Mouse (Mus musculus) MEL (cell line): ENCODE measurements at regions not wholly inside any gene's neighbourhood (a gene's known extent, or its start where the extent isn't known, plus 50 kb on each side); places are given as distances from the start of the nearest gene placed in this dataset.

Experiments
- DNase-seq: peaks from one replicate; pipeline ENCODE4 v3.0.0; 2011; ENCODE audit warnings: low read depth, low spot score
- H3K27ac ChIP-seq: 2 replicates; pipeline ENCODE4 v1.5.1; 2012; ENCODE audit warnings: low read depth, mild to moderate bottlenecking, control low read depth, low read length, moderate library complexity; ENCODE audit not compliant: control insufficient read depth
- H3K27me3 ChIP-seq, 2 experiments: fragments of 150-350 bp in 1 of 2; sonication (generic) in 1 of 2; 2 replicates each; pipeline ENCODE4 v1.6.1; 2012; ENCODE audit warnings: low read length in 2 of 2, mild to moderate bottlenecking in 2 of 2, improper control_type of control experiment in 1 of 2, moderate library complexity in 1 of 2; ENCODE audit not compliant: insufficient read depth in 2 of 2, control insufficient read depth in 1 of 2
- H3K36me3 ChIP-seq, 2 experiments: 2 replicates each; pipeline ENCODE4 v1.6.1; 2012 to 2014; ENCODE audit warnings: low read length in 2 of 2, improper control_type of control experiment in 1 of 2, inconsistent platforms in 1 of 2, mild to moderate bottlenecking in 1 of 2; ENCODE audit not compliant: insufficient read depth in 2 of 2, control insufficient read depth in 1 of 2
- H3K4me1 ChIP-seq, 2 experiments: fragments of 150-350 bp in 1 of 2; sonication (generic) in 1 of 2; 2 replicates each; pipeline ENCODE4 v1.6.1; 2012; ENCODE audit warnings: low read length in 2 of 2, improper control_type of control experiment in 1 of 2, mild to moderate bottlenecking in 1 of 2; ENCODE audit not compliant: insufficient read depth in 2 of 2, control insufficient read depth in 1 of 2
- H3K4me3 ChIP-seq, 2 experiments: fragments of 150-350 bp in 1 of 2; sonication (generic) in 1 of 2; 2 replicates each; pipeline ENCODE4 v1.5.1; 2012; ENCODE audit warnings: low read depth in 2 of 2, low read length in 2 of 2, mild to moderate bottlenecking in 2 of 2, moderate library complexity in 2 of 2, control low read depth in 1 of 2, improper control_type of control experiment in 1 of 2; ENCODE audit not compliant: control insufficient read depth in 1 of 2, insufficient read depth in 1 of 2
- H3K79me2 ChIP-seq: 2 replicates; pipeline ENCODE4 v1.6.1; 2012; ENCODE audit warnings: mild to moderate bottlenecking, low read length, moderate library complexity; ENCODE audit not compliant: control insufficient read depth, poor library complexity, insufficient read depth
- H3K9ac ChIP-seq: 2 replicates; pipeline ENCODE4 v1.6.1; 2012; ENCODE audit warnings: low read depth, mild to moderate bottlenecking, control low read depth, low read length, moderate library complexity; ENCODE audit not compliant: control insufficient read depth, poor library complexity, severe bottlenecking
- H3K9me3 ChIP-seq: fragments of 150-350 bp; sonication (generic); replicated peaks from 2 replicates; pipeline ENCODE4 v1.6.1; 2012; ENCODE audit warnings: mild to moderate bottlenecking, low read length, improper control_type of control experiment, moderate library complexity; ENCODE audit not compliant: insufficient read depth
- BHLHE40 ChIP-seq: IDR thresholded peaks from 2 replicates; pipeline ENCODE4 v1.6.1; 2012; ENCODE audit warnings: low read depth, mild to moderate bottlenecking, inconsistent platforms, low read length, improper control_type of control experiment, borderline replicate concordance
- CHD1 ChIP-seq: IDR thresholded peaks from 2 replicates; pipeline ENCODE4 v1.6.1; 2012; ENCODE audit warnings: low read depth, mild to moderate bottlenecking, inconsistent platforms, low read length, improper control_type of control experiment
- CHD2 ChIP-seq: IDR thresholded peaks from 2 replicates; pipeline ENCODE4 v1.6.1; 2011; ENCODE audit warnings: low read length, improper control_type of control experiment
- E2F4 ChIP-seq: IDR thresholded peaks from 2 replicates; pipeline ENCODE4 v1.6.1; 2011; ENCODE audit warnings: low read depth, low read length, improper control_type of control experiment, borderline replicate concordance
- EP300 ChIP-seq, 2 experiments: IDR thresholded peaks; 2 replicates each; pipeline ENCODE4 v1.6.1; 2011; ENCODE audit warnings: improper control_type of control experiment in 2 of 2, low read length in 2 of 2, low read depth in 1 of 2, mild to moderate bottlenecking in 1 of 2
- GATA1 ChIP-seq: IDR thresholded peaks from 2 replicates; pipeline ENCODE4 v1.6.1; 2011; ENCODE audit warnings: low read depth, low read length, improper control_type of control experiment
- HCFC1 ChIP-seq: IDR thresholded peaks from 2 replicates; pipeline ENCODE4 v1.6.1; 2012; ENCODE audit warnings: low read depth, mild to moderate bottlenecking, inconsistent platforms, low read length, improper control_type of control experiment, moderate library complexity
- JUND ChIP-seq: IDR thresholded peaks from 2 replicates; pipeline ENCODE4 v1.6.1; 2011; ENCODE audit warnings: low read depth, mild to moderate bottlenecking, improper control_type of control experiment, low read length
- MAX ChIP-seq: IDR thresholded peaks from 2 replicates; pipeline ENCODE4 v1.6.1; 2011; ENCODE audit warnings: low read length, improper control_type of control experiment
- MEF2A ChIP-seq: IDR thresholded peaks from 2 replicates; pipeline ENCODE4 v1.6.1; 2014; ENCODE audit warnings: low read depth, mild to moderate bottlenecking, inconsistent platforms, low read length, improper control_type of control experiment; ENCODE audit not compliant: poor library complexity, insufficient replicate concordance, severe bottlenecking; ENCODE audit errors: extremely low read depth
- MXI1 ChIP-seq: IDR thresholded peaks from 2 replicates; pipeline ENCODE4 v1.6.1; 2011; ENCODE audit warnings: mild to moderate bottlenecking, low read depth, low read length, improper control_type of control experiment
- MYB ChIP-seq: IDR thresholded peaks from 2 replicates; pipeline ENCODE4 v1.6.1; 2011; ENCODE audit warnings: mild to moderate bottlenecking, low read depth, low read length, improper control_type of control experiment
- POLR2AphosphoS5 ChIP-seq: IDR thresholded peaks from 2 replicates; pipeline ENCODE4 v1.6.1; 2012; ENCODE audit warnings: low read depth, borderline replicate concordance, mild to moderate bottlenecking, inconsistent platforms, low read length, moderate library complexity, mixed read lengths
- RAD21 ChIP-seq: IDR thresholded peaks from 2 replicates; pipeline ENCODE4 v1.6.1; 2011; ENCODE audit warnings: mild to moderate bottlenecking, low read depth, low read length, improper control_type of control experiment
- SIN3A ChIP-seq: IDR thresholded peaks from 2 replicates; pipeline ENCODE4 v1.6.1; 2012; ENCODE audit warnings: low read length, improper control_type of control experiment, inconsistent platforms
- TAL1 ChIP-seq: IDR thresholded peaks from 2 replicates; pipeline ENCODE4 v1.6.1; 2012; ENCODE audit warnings: mild to moderate bottlenecking, inconsistent platforms, low read length, moderate library complexity, mixed read lengths
- UBTF ChIP-seq: IDR thresholded peaks from 2 replicates; pipeline ENCODE4 v1.6.1; 2012; ENCODE audit warnings: low read depth, mild to moderate bottlenecking, inconsistent platforms, low read length, improper control_type of control experiment, moderate library complexity, borderline replicate concordance; ENCODE audit not compliant: insufficient read depth
- USF1 ChIP-seq: IDR thresholded peaks from 2 replicates; pipeline ENCODE4 v1.6.1; 2014; ENCODE audit warnings: low read depth, mild to moderate bottlenecking, inconsistent platforms, low read length, improper control_type of control experiment, moderate library complexity
- USF2 ChIP-seq, 2 experiments: IDR thresholded peaks; 2 replicates each; pipeline ENCODE4 v1.6.1; 2011 to 2012; ENCODE audit warnings: improper control_type of control experiment in 2 of 2, low read length in 2 of 2, borderline replicate concordance in 1 of 2, inconsistent platforms in 1 of 2, low read depth in 1 of 2, mild to moderate bottlenecking in 1 of 2; ENCODE audit not compliant: insufficient read depth in 1 of 2
- ZC3H11A ChIP-seq: IDR thresholded peaks from 2 replicates; pipeline ENCODE4 v1.6.1; 2012; ENCODE audit warnings: low read depth, mild to moderate bottlenecking, inconsistent platforms, low read length, improper control_type of control experiment
- ZKSCAN1 ChIP-seq: IDR thresholded peaks from 2 replicates; pipeline ENCODE4 v1.6.1; 2012; ENCODE audit warnings: low read depth, mild to moderate bottlenecking, inconsistent platforms, low read length, improper control_type of control experiment, moderate library complexity
- ZNF384 ChIP-seq: IDR thresholded peaks from 2 replicates; pipeline ENCODE4 v1.6.1; 2012; ENCODE audit warnings: low read depth, mild to moderate bottlenecking, inconsistent platforms, low read length, improper control_type of control experiment

DNA sequence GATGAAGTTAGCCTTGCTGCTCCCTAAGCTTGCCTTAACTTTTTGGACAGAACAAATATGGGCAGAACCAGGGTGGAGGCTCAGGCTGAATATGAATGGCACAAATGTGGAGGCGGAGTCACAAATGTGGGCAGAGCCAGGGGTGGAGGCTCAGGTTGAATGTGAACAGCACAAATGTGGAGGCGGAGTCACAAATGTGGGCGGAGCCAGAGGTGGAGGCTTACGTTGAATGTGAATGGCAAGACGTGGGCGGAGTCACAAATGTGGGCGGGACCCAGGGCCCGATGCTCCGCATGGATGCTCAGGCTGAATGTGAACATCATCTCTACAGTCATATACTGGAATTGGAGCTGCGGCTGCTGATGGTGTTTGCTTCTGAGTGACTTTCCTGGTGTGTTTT lies 420.0 kb downstream of the Cdh26 start:
- Histone ChIP-seq H3K27me3 (no peaks in the 10 kb centered on the region), H3K4me1 (no peaks in the 10 kb centered on the region), H3K9me3 (no peaks in the 10 kb centered on the region), H3K79me2 (no peaks in the 10 kb centered on the region), H3K36me3 (no peaks in the 10 kb centered on the region), H3K4me3 (no peak overlapping the region), H3K27ac (no peak overlapping the region), H3K9ac (no peak overlapping the region)
- DNase-seq: no peak
- no peak for TF ChIP-seq USF1
- TF ChIP-seq ZC3H11A: no peak
- no peak for TF ChIP-seq E2F4
- TF ChIP-seq POLR2AphosphoS5: no peak
- no peak for TF ChIP-seq ZNF384
- no peak for TF ChIP-seq USF2 (IDR thresholded peaks at IDR 0.05; ENCODE audit: borderline replicate concordance in 1 of 2, insufficient read depth in 1 of 2, low read depth in 1 of 2, low read length in 2 of 2)
- TF ChIP-seq MYB: no peak
- TF ChIP-seq HCFC1: no peak
- no peak for TF ChIP-seq MAX
- no peak for TF ChIP-seq JUND
- TF ChIP-seq GATA1: no peak
- no peak for TF ChIP-seq ZKSCAN1

DNA sequence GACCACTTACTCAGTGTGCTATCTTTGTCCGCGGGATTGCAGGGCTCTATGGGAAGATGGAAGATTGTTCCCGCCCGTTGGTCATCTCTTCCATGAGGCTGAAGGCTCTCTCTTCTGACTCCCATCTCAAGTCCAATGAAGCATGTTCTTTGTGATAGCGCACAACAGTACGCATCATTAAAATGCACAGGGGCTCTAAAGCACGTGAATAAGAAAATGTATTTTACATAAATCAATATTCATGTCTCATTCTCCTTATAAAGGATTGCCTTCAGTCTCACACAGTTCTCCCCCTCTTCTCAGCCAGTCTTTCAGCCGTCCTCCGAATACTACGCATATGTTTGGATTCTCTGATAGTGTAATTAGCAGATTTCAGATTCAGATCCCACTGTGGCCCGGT lies 420.4 kb downstream of the Cdh26 start:
- Histone ChIP-seq H3K4me1 (no peaks in the 10 kb centered on the region), H3K27me3 (no peaks in the 10 kb centered on the region), H3K4me3 (no peak overlapping the region), H3K9me3 (no peaks in the 10 kb centered on the region), H3K36me3 (no peaks in the 10 kb centered on the region), H3K27ac (no peak overlapping the region), H3K9ac (no peak overlapping the region), H3K79me2 (no peaks in the 10 kb centered on the region)
- no peak for DNase-seq
- TF ChIP-seq UBTF (no peak), TAL1 (no peak), EP300 (IDR thresholded peaks at IDR 0.05; ENCODE audit: low read depth in 1 of 2, low read length in 2 of 2) (no peak), ZKSCAN1 (no peak), JUND (no peak), E2F4 (no peak), SIN3A (no peak), BHLHE40 (no peak), CHD2 (no peak), CHD1 (no peak), ZC3H11A (no peak), MEF2A (no peak), RAD21 (no peak), MXI1 (no peak)
